Mouse (Mus musculus) cerebellum, adult 18-20 months (tissue): Measurements from ENCODE around the gene Rbm33.

ENCODE experiments used
- DNase-seq, 2 experiments: peaks; one replicate each; pipeline ENCODE4 v3.0.0; 2021

Gene Rbm33

DNA sequence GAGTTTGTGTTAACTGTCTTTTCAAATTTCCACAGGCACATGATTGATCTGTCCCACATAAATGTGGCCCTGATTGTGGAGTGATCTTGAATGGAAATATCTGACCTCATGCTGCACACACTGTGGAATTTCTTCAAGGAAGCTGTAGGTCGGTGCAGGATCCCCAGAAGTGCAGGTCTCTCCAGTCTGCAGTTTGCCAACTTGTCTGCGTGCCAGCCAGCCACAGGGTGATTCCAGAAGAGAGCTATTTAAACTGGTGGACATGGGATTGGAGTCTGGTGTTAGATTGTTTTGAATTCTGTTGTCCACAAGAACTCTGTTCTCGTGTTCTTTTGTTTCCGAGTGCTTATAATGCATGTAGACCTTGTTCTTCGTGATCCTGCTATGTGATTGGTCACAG is 96.6 kb downstream of the Rbm33 start:
- DNase-seq = peak; percentile 35 to 39

GRCm38 (mm10) chr5:28414076-28414475 is 97.2 kb downstream of the Rbm33 start:
- DNase-seq = peak; percentile 47 to 70

- no peak for DNase-seq
Observed at GRCm38 (mm10) chr5:28416029-28416428, 99.1 kb downstream of the Rbm33 start.

GRCm38 (mm10) chr5:28418734-28419133 is 101.8 kb downstream of the Rbm33 start:
- DNase-seq = peak in 1 of 2 experiments; percentile 1

GRCm38 (mm10) chr5:28419640-28420265 is 102.8 kb downstream of the Rbm33 start:
- no peak for DNase-seq

- DNase-seq = peak in 1 of 2 experiments; percentile 2
Observed at GRCm38 (mm10) chr5:28423781-28424180, 106.9 kb downstream of the Rbm33 start.

- no peak for DNase-seq
Observed at GRCm38 (mm10) chr5:28425926-28426325, 109.0 kb downstream of the Rbm33 start.

DNA sequence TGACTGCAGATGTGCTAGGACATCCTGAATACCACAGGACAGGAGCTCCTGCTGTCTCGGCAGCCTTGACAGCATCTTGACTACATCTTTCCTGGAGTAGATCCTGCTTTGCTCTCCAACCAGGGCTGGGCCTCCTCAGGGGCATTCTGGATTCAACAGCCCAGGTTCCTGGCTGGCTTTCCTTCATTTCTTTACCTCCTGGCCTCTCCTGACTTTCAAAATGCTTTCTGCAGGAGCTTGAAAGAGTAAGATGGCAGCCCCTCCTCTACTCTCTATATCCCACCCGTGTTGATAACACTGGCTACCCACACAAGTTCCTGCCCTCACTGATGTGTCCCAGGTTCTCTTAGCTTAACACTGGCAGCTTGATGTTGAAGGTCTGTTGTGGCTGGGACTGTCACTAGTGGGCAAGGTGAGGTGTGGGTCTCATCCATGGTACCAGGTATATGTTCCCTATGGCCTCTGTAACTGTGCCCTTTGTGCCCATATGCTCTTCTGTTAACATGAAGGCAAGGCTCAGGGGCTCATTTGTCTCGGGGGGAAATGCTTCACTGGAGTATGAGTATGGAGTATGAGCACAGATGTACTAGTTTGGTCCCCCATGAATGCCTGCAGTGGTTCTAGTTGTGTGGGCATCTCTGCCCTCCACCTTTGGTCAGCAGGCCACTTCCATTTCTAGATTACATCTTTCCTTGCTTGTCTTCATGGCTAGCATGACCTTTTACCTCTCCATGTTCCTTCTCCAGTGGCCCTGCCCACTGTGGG is 133.4 kb downstream of the Rbm33 start:
- DNase-seq = no peak

GRCm38 (mm10) chr5:28451053-28451638 is 134.2 kb downstream of the Rbm33 start:
- peak; percentile 74 to 89 for DNase-seq

DNA sequence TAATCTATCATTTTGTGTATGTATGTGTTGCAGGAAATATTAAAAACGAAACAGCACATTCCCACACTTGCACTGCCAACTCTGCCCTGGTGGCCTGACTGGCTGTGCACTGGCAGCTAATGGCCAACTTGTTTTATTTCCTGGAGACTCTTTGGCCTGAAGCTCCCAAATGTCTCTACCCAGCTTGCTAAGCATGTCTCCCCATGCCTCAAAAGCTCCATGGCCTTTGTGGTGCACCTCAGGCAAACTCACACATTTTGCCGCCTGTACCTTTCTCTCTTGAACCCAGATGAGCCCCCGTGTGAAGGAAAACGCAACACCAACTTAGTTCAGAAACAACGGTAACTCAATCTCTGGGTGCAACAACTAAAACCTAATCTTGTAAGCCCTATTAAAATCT is 136.2 kb downstream of the Rbm33 start:
- DNase-seq = no peak

DNA sequence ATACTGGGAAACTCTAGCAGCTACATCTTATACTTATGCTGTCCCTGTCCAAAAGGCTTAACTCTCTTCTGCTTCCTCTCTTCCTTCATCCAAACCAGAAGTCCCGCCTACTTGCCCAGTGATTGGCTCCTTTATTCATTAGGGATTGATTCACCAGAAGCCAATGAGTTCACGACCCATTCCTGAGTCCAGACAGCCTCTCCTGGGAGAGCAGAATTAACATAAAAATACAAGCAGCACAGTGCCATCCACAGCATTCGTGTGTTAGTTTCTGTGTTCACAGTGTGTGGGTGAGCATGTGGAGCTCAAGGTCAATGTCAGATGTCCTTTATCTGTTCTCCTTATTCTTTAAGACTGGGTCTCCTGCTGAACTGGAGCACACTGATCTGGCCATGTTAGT is 136.6 kb downstream of the Rbm33 start:
- DNase-seq = no peak

DNA sequence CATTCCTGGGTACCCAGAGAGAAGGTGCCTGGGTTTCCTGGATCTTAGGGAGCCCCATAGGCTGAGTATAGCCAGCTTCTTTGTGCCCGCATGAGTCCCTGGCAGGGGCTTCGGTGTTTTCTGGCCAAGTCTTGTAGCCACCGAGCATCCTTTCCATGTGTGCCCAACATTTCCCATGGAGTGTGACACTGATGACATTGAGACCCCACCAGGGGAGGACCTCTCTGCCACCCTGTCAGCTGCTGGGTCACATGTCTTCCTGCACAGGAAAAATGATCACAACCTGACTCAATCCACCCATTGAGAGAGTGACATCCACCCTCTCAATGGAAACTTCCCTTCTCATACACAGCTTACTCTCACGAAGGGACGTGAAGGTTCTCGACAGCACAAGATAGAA is 137.6 kb downstream of the Rbm33 start:
- no peak for DNase-seq

GRCm38 (mm10) chr5:28455721-28456120 is 138.8 kb downstream of the Rbm33 start:
- no peak for DNase-seq

GRCm38 (mm10) chr5:28456366-28456765 is 139.4 kb downstream of the Rbm33 start:
- no peak for DNase-seq

DNA sequence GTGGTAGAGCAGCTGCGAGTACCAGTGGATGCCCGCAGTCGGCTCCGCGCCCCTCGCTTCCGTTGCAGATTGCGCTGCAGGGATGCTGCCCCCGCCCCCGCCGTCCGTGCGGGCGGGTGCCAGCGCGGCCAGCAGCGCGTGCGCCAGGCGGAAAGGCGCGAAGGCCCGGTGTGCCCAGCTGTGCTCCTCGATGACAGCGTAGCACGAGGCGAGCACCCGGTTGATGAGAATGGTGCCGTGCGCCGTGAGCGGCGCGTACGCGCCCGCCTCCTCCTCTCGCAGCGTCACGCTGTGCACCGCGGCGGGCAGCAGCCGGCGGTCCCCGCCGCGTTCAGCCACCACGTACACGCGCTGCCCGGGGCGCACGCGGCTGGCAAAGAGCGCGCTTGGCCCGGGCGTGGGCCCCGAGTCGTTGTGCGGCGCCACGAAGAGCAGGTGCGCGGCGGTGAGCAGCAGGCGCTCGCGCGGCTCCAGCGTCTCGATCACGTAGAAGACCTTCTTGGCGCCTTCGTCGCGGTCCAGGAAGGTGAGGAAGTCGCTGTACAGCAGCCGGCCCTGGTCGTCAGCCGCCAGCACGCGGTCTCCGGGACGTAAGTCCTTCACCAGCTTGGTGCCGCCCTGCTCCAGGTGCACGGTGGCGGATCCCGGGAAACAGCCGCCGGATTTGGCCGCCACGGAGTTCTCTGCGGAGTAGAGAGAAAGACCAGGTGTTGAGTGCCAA is 141.2 kb downstream of the Rbm33 start:
- no peak for DNase-seq

DNA sequence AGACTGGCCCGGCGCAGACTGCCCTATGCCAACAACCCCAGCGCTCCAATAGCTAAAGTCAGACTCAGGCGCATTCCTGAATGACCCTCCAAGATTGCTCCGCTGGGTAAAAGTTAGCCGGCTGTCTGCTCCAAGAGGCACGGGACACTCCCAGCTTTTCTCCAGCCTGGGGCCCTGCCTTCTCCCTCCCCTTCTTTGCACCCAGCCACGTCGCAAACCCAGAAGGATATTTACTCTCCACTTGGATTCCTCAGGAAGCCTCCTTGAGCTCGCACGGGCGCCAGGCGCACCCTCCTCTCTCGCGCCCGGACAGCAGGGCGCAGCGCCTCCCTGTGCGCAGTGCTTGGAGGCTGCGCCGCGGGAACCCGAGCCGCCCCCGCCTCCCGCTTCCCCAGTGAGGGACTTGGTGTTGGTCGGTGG is 141.9 kb downstream of the Rbm33 start:
- DNase-seq = no peak

DNA sequence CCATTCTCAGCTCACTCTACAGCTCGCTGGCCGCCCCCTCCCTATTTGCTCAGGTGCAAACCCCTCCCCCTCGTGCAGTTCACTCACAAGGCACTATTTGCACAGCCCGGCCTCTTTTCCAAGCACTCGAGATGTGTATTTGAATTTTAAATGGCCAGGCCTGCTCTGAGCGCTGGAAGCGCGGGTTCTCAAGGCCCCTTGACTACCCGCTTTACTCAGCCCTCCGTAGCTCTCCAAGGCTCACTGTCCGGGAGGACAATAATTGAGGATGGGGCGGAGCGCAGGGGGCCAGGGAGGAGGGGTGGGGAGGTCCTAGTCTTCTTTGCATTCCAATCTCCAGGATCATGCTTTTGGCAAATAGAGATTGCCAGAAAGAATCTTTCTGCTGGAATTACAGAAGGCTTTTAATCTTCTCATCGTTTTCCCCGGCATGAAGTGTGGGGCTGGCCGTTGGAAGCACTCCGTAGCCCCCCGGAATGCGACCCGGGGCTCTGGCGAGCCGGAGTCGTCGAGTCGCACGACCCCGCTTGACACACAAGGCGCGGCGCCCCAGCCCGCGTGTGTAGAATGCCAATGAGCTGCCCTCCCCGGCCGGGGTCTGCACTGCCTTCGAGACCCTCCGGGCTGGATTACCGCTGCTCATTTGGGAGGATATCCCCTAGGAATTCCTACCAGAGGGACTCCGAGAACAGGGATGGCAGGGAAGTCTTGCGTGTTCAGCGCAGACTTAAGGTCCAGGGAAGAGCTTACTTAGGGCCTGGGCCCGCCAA is 142.7 kb downstream of the Rbm33 start:
- no peak for DNase-seq

GRCm38 (mm10) chr5:28460556-28461350 is 143.8 kb downstream of the Rbm33 start:
- DNase-seq = no peak

DNA sequence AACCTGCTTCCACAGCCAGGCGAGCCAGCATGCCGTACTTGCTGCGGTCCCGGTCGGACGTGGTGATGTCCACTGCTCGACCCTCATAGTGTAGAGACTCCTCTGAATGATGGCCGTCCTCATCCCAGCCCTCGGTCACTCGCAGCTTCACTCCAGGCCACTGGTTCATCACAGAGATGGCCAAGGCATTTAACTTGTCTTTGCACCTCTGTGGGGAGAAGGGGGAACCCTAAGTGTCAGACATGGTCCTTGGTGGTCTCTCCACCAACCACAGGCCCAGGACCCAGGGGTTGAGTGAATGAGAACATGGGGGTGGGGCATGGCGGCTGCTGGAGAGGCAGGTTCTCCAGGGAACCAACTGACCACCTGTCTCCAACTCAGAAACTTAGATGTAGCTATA is 144.5 kb downstream of the Rbm33 start:
- DNase-seq = no peak

GRCm38 (mm10) chr5:28462741-28463590 is 146.0 kb downstream of the Rbm33 start:
- no peak for DNase-seq

DNA sequence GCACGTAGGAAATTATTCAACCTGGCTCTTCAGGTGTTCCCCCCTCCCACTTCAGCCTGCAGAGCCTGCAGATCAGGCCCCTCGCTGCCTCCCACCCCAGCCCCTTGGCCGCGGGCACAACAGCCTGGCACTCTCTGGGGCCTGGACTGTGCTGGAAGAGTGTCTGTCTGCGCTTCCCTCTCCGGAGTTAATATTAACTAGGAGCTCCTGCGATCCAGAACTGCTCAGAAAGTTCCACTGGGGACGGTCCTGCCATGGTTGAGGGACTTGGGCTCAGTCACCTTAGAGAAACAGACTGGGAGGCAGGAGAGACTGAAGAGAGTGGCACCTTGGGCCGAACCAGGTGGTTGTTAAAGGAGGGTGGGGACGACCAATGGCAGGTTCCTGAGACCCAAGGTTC is 146.7 kb downstream of the Rbm33 start:
- no peak for DNase-seq
